Mouse (Mus musculus) NIH3T3 (cell line): ENCODE results near the gene Trio.

Experiments used
- DNase-seq: peaks from one replicate; pipeline ENCODE4 v3.0.0-alpha.2; 2012; ENCODE audit warnings: low read depth

Gene Trio

GRCm38 (mm10) chr15:27797480-27798155 is 228.0 kb downstream of the Trio start:
- no peak for DNase-seq

DNA sequence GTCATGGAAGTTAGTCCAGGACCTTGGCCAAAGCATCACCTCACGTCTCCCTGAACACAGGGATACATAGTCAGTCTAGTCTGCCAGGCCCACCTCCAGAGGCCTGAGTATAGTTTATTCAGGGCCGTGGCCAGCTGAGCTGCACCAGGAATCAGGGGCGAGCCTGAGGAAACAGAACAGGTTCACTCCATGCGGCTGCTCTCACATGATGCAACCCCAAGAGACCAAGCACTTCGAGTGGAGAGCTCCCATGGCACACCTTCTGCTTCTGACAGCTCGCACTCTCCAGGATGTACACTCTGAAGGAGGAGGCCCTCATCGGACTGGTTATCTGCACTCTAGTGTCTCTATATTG is 228.8 kb downstream of the Trio start:
- DNase-seq = no peak

GRCm38 (mm10) chr15:27795942-27796867 is 229.4 kb downstream of the Trio start:
- no peak for DNase-seq

GRCm38 (mm10) chr15:27793284-27793683 is 232.4 kb downstream of the Trio start:
- no peak for DNase-seq

GRCm38 (mm10) chr15:27792473-27792872 is 233.2 kb downstream of the Trio start:
- peak; percentile 76 for DNase-seq

DNA sequence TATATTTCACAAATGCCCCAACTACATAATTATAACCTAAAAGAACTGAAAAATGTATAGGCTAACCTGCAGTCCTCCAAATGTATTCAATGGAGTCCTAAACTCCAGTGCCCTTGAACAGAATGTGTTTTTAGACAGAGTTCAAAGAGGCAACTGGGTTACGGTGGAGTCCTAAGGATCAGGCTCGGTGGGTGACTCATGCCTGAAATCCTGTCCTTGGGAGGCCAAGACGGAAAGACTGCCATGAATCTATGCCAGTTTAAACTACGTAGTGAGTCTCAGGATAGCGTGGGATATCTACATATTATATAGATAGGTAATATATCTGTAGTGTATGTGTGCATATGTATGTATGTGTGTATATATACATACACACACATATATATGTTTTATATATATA is 234.5 kb downstream of the Trio start:
- no peak for DNase-seq

DNA sequence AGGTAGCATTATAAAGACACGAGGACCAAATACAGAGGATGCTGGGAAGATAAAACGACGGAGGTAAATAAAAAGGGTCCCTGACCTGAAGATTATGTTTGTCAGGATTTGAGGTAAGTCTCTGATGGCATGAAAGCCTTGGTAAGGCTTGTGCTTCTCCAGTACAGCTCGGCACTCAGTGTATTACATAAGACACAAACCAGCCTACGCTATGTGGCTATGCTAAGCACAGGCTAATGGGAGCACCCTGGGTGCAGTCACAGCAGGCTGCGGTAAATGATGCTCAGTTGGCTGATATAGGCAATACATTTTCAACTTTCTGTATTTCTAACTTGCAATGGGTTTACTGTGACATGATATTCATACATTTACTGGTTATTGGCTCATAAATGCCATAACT is 234.9 kb downstream of the Trio start:
- no peak for DNase-seq

DNA sequence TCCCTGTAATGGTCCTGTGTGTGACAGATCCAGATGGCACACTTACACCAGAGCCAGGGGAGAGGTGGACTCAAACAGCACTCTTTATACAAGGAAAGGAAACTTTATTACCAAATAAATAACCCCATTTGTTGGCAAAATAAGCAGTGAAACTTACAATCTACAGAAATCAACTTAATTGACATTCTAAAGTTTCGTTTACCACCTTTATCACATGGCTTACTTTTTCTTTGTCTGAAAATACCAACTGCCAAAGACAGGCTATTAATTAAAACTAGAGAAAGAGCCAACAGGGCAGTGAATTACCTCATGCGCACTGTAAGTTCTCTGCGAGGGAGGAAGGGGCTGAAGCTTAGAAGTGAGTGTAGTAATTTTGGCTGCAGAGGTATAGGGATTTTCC is 236.3 kb downstream of the Trio start:
- DNase-seq = no peak

DNA sequence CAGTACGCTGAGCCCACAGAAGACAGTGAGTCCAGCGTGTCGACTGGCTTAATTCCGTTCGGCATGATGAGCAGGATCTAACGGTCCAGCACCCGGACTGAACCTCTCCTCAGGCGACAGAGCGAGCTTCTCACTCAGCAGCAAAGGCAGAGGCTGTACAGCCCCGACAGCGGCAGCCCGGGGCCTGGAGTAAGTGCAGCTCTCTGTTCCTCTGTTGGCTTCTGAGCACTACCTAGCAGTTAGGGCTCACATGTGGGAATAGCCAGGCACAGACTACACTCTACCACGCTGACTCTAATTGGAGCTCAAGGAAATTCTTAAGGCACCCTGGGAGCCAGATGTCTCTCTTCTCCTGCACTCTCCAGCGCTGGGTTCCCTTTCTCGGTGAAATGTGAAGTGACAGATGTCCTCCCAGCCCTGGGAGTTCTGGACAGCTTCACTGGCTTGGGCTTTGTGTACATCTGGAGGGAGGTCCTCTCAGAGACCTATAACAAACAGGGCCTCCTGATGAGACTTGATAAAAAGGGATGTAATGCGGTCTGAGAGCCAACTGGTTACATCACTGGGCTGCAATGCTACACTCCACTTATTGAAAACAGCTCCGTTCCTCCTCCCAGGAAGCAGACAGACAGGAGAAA is 237.4 kb downstream of the Trio start:
- DNase-seq = peak; percentile 88

- no peak for DNase-seq
Measured at GRCm38 (mm10) chr15:27787151-27787550, 238.5 kb downstream of the Trio start.

DNA sequence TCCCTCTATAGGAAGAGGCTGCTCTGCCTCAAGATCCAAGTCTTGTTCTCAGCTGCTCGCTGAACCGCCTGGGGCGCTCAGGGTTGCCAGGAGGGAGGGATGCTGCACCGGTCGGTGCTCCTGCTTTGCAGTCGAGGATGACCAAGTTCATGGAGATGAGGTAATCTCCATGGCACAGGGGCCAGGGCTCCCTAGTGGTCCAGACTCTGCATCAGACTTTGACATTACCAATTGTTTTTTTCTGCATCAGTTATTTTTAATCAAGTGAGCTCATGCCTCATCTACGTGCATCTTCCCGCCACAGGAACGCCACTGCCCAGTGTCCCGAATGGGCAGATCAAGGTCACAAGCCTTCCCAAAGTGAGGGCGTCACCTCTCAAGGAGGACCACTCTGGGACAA is 239.2 kb downstream of the Trio start:
- peak; percentile 57 for DNase-seq

DNA sequence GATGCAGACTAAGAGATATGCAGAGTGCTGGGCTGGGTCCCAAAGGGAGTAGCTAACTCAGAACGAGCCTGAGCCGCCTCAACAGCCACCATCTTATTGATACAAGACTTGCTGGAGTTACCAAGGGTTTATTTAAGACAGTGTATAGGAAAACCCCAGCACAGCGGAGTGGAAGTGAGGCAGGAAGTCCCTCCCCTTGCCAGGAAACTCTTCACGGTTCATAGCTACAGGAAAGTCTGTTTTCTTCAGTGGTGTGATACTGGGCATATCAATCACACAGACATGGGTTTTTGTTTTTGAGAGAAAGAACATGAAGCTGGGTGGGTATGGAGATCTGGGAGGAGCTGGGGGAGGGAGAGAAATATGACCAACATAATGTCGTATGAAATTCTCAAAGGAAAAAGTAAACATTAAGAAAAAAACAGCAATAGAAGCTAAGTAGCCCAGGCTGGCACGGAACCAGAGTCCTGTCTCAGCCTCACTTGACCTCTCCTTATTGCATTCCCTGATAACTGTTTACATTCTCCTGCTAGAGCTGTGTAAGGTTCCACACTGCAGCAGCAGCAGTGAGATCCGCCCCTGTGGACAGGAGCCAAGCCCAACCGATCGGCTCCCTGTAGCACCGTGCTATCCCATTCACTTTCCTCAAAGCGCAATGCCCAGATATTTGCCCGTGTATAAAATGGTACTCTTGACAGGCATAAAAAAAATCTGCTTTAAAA is 240.2 kb downstream of the Trio start:
- DNase-seq = peak; percentile 92

- DNase-seq = peak; percentile 87
Measured at GRCm38 (mm10) chr15:27784126-27784563, 241.5 kb downstream of the Trio start.

GRCm38 (mm10) chr15:27783541-27784125 is 242.0 kb downstream of the Trio start:
- DNase-seq = peak; percentile 50

DNA sequence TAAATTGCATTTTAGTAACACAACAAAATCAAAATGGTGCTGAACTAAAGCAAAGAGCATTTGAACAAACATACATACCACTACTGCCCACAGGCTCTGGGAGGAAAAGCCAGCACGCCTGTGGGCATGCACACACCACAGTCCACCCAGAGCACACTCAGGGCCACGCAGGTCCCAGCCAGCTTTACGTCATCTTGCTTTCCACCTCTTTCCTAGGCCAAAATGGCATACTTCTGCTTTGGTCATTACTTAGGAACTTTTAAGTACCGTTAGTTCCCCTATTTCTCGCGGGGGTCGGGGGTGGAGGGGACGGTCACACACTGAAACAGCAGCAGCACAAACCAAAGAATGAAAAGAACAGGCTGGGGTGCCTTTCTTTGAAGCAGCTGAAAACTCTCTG is 242.6 kb downstream of the Trio start:
- DNase-seq = peak; percentile 74

DNA sequence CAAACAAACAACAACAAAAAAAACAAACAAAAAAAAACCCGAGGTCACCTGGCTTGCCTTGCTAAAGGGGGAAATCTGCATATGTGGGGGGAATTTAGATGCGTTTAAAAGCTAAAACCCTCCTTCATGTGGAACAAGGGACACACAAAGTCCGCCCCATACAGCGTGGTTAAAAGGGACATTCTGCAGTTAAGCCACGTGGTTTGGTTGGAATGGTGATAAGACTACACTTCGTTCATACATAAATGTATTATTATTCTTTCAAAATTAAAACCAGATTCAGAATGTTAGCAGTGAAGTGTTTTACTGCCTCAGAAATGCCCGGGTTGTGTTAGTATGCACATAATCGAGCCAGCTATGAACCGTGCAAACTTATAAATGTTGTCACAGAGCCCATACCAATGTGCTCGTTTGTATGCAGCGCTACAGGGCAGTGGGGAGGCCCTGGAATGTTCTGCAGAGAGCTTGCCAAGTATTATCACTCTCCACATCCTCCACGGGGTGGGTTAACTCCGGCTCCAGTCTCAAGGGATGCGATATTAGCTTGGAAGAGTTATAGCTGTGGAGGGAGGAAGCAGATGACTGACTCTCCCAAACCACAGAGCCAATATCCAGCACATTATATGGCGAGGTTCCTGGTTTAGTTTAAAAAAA is 243.1 kb downstream of the Trio start:
- peak; percentile 96 for DNase-seq

GRCm38 (mm10) chr15:27779827-27780226 is 245.8 kb downstream of the Trio start:
- DNase-seq = peak; percentile 80

GRCm38 (mm10) chr15:27779398-27779797 is 246.2 kb downstream of the Trio start:
- no peak for DNase-seq

- peak; percentile 99 for DNase-seq
Measured at GRCm38 (mm10) chr15:27778256-27778655, 247.4 kb downstream of the Trio start.

GRCm38 (mm10) chr15:27777455-27778190 is 248.0 kb downstream of the Trio start:
- peak; percentile 81 for DNase-seq
